Mouse (Mus musculus) adrenal gland, postnatal 25 days (tissue): ENCODE data around the gene Tarbp2. TPM values are rescaled to one million over a fixed set of nuclear protein-coding genes. Genes with fewer than 3 reads are reported as not detected.

Source experiments
- total RNA-seq: library from RNA; stranded (reverse); gene quantifications from 2 replicates; pipeline ENCODE4 v1.2.3, GENCODE M21; 2021

Gene Tarbp2
- total RNA-seq, 1 experiment from 2014 or later = 48.9 TPM

Other genes with a start within 250 kb of the Tarbp2 start
- 0.15 TPM in 1 of 2 replicates, not detected in the other for gene Gm9918, start 247.6 kb upstream of the Tarbp2 start, total RNA-seq
- 36.3 and 36.7 TPM in 2 replicates for gene Mfsd5, start 238.7 kb upstream of the Tarbp2 start, total RNA-seq
- 4.1 and 6.3 TPM in 2 replicates for gene Espl1, start 221.9 kb upstream of the Tarbp2 start, total RNA-seq
- gene Pfdn5, start 192.1 kb upstream of the Tarbp2 start, total RNA-seq = 379 TPM in 2 replicates
- gene Myg1, start 186.5 kb upstream of the Tarbp2 start, total RNA-seq = 72.4 and 77.8 TPM in 2 replicates
- 14.4 and 24.0 TPM in 2 replicates for gene Aaas, start 167.4 kb upstream of the Tarbp2 start, total RNA-seq
- gene Sp7, start 151.0 kb upstream of the Tarbp2 start, total RNA-seq = 0.15 TPM in 1 of 2 replicates, not detected in the other
- gene Sp1, start 112.0 kb upstream of the Tarbp2 start, total RNA-seq = 49.9 and 82.8 TPM in 2 replicates
- gene Amhr2, start 72.8 kb upstream of the Tarbp2 start, total RNA-seq = 1.4 and 1.9 TPM in 2 replicates
- gene Prr13, start 59.2 kb upstream of the Tarbp2 start, total RNA-seq = 100 and 158 TPM in 2 replicates
- gene Pcbp2, start 47.7 kb upstream of the Tarbp2 start, total RNA-seq = 747 and 809 TPM in 2 replicates
- gene Gm10337, start 14.5 kb upstream of the Tarbp2 start, total RNA-seq = not detected in 2 replicates
- 8.1 and 12.0 TPM in 2 replicates for gene Map3k12, start 1.1 kb upstream of the Tarbp2 start, total RNA-seq
- 3.4 and 6.6 TPM in 2 replicates for gene Npff, start 6.8 kb downstream of the Tarbp2 start, total RNA-seq
- gene Gm28047, start 106.9 kb downstream of the Tarbp2 start, total RNA-seq = 2.2 TPM in 1 of 2 replicates, not detected in the other
- gene Atf7, start 107.3 kb downstream of the Tarbp2 start, total RNA-seq = 78.0 and 81.1 TPM in 2 replicates
- 13.8 and 32.0 TPM in 2 replicates for gene Atp5g2, start 154.2 kb downstream of the Tarbp2 start, total RNA-seq
- gene Calcoco1, start 204.0 kb downstream of the Tarbp2 start, total RNA-seq = 105 and 147 TPM in 2 replicates